Mouse (Mus musculus) splenic B cell, adult 2 months (primary cell): Measurements from ENCODE around the gene Hivep3.

ENCODE experiments used
- DNase-seq: peaks from one replicate; pipeline ENCODE4 v3.0.0-alpha.2; 2011; ENCODE audit warnings: low read depth, low spot score
- H3K27me3 ChIP-seq: 2 replicates; pipeline ENCODE4 v1.6.1; 2012; ENCODE audit warnings: mild to moderate bottlenecking, low read length, moderate library complexity, mixed read lengths; ENCODE audit not compliant: control insufficient read depth, poor library complexity, insufficient read depth, severe bottlenecking
- H3K36me3 ChIP-seq: 2 replicates; pipeline ENCODE4 v1.6.1; 2012; ENCODE audit warnings: mild to moderate bottlenecking, low read length, moderate library complexity, mixed read lengths; ENCODE audit not compliant: control insufficient read depth, poor library complexity, insufficient read depth, severe bottlenecking

Hivep3 gene

GRCm38 (mm10) chr4:119861001-119861400, 127.4 kb downstream of the Hivep3 start:
- Histone ChIP-seq H3K36me3 (no peaks in the 10 kb centered on the region), H3K27me3 (no peaks in the 10 kb centered on the region)
- DNase-seq = no peak

GRCm38 (mm10) chr4:119865827-119866455, 132.4 kb downstream of the Hivep3 start:
- H3K36me3 ChIP-seq = no peaks in the 10 kb centered on the region
- no peaks in the 10 kb centered on the region for H3K27me3 ChIP-seq
- DNase-seq = no peak

DNA sequence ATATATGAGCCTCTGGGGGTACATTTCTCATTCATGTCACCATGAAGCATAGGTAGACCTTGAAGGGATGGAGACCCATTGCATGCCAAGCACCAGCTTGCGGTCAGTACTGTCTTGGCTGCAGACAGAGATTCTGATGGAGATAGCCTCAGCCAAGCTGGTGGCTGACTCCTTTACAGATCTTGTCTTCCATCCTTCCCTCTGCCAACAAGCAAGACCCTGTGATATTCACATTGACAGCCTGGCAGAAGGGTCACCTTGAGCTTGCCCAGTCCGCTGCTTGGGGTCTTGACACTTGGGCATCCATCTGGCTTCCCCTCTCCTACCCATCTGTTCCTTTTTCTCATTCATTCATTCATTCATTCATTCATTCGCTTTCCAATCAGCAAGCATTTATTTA, 133.5 kb downstream of the Hivep3 start:
- no peak for DNase-seq
- H3K27me3 ChIP-seq = no peaks in the 10 kb centered on the region
- no peaks in the 10 kb centered on the region for H3K36me3 ChIP-seq

DNA sequence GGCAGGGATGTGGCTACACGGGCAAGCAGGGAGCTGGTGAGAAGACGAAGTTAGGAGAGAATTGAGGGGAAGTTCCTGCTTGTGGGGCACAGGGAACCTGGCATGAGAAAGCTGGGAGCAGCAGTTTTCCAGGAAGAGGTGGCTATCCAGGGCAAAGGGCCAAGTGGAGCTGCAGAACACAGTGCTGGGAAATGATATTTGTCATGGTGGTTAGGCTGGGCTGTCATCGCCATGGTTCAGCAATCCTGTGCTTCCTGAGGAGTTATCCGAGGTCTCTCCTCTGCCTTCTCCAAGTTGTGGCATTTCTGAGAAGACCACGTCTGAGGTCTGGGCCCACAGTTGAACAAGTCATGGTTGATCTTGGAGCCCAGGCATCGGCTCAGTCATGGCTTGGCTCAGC, 136.8 kb downstream of the Hivep3 start:
- no peaks in the 10 kb centered on the region for H3K27me3 ChIP-seq
- H3K36me3 ChIP-seq = no peaks in the 10 kb centered on the region
- no peak for DNase-seq

- H3K27me3 ChIP-seq = no peaks in the 10 kb centered on the region
- H3K36me3 ChIP-seq = no peaks in the 10 kb centered on the region
- no peak for DNase-seq
Measured at GRCm38 (mm10) chr4:119871441-119871840, 137.9 kb downstream of the Hivep3 start.

GRCm38 (mm10) chr4:119871861-119872582, 138.4 kb downstream of the Hivep3 start:
- no peak for DNase-seq
- Histone ChIP-seq H3K27me3 (no peaks in the 10 kb centered on the region), H3K36me3 (no peaks in the 10 kb centered on the region)

DNA sequence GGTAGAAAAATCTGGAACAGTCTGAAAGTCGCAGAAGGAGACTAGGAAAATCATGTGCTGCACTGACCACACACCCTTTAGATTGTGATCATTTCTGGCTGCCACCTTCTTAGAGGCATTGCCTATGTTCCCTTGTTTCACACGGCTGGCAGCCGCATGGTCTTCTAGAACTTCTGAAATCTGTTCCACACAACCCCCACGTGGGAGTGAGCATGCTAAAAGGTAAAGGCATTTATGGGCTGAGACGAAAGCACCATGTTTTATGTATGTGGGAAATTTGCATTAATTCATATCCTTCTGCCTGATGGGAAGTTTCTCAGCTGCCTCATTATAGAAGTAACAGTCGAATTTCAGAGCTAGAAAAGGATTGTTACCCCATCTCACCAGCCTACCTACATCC, 140.4 kb downstream of the Hivep3 start:
- no peak for DNase-seq
- H3K27me3 ChIP-seq = no peaks in the 10 kb centered on the region
- H3K36me3 ChIP-seq = no peaks in the 10 kb centered on the region

DNA sequence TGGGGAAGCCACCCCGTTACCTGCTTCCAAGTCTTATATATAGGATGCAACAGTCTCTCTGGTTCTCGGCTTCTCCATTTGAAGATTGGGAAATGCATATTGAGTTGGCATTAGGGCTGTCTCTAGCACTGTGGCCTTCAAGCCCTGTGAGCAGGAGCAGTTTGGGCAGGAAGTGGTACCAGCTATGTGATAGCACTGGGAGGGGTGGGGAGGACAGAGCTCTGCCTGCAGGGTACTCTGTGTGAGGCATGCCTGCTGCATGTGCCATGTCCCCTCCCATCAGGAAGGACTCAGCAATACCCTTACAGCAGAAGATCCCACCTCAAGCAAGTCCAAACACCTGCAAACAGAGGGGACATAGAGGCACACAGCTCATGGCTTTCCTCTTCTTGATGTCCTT, 142.0 kb downstream of the Hivep3 start:
- Histone ChIP-seq H3K36me3 (no peaks in the 10 kb centered on the region), H3K27me3 (no peaks in the 10 kb centered on the region)
- DNase-seq = no peak

GRCm38 (mm10) chr4:119876535-119877160, 143.1 kb downstream of the Hivep3 start:
- Histone ChIP-seq H3K36me3 (no peaks in the 10 kb centered on the region), H3K27me3 (no peaks in the 10 kb centered on the region)
- no peak for DNase-seq

DNA sequence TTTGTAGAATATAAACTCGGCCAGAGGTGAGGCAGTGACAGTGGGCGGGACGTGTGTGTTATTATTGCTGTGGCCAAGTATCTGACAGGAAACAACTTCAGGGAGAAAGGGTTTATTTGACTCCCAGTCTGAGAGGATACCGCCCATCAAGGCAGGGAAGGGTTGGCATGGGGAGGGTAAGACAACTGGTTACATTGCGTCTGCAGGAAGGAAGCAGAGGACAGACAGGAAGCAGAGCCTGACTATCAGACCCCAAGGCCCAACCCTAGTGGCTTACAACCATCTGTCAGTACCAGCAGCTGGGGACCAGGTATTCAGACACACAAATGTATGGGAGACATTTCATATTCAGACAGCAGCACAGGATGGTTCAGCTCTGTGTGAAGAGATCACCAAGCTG, 144.6 kb downstream of the Hivep3 start:
- no peak for DNase-seq
- no peaks in the 10 kb centered on the region for H3K36me3 ChIP-seq
- no peaks in the 10 kb centered on the region for H3K27me3 ChIP-seq

DNA sequence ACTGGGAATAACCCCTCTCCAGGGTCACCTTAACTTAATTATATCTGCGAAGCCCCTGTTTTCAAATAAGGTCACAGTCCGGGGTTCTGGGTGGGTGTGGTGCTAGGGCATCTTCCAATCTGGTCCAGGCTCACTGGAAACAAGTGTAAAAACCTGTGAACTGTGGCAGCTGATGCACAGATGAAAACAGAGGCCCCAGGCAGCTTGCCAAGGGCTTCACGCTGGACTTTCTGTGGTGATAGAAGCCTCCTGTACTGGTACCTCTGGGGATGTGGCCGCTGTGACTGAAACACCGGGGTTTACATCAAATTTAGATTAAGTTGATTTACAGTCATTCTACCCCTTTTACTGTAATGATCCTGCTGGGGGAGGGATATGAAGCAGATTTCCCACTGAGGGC, 146.1 kb downstream of the Hivep3 start:
- DNase-seq = no peak
- no peaks in the 10 kb centered on the region for H3K36me3 ChIP-seq

GRCm38 (mm10) chr4:119880270-119880669, 146.7 kb downstream of the Hivep3 start:
- no peaks in the 10 kb centered on the region for H3K27me3 ChIP-seq
- no peaks in the 10 kb centered on the region for H3K36me3 ChIP-seq
- no peak for DNase-seq

More for the DNA sequence above, 146.1 kb downstream of the Hivep3 start:
- no peaks in the 10 kb centered on the region for H3K27me3 ChIP-seq

DNA sequence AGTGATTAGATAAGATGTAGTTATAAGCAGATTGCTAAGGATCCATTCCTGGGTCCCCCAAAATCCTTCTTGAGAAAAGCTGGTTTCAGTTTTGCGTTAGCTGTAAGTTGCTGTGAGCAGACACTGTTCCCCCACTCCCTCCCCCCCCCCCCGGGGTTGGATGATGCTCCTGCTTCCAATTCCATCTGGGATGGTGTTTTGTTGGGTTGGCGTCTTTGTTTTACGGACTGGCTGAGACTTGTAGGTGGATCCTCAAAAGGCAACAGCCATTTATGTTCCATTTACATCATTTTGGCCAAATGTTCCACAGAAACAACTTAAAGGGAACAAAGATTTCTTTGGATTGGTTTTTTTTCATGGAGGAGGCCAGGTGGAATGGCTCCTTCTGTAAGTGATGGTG, 147.7 kb downstream of the Hivep3 start:
- Histone ChIP-seq H3K27me3 (no peaks in the 10 kb centered on the region), H3K36me3 (no peaks in the 10 kb centered on the region)
- no peak for DNase-seq

DNA sequence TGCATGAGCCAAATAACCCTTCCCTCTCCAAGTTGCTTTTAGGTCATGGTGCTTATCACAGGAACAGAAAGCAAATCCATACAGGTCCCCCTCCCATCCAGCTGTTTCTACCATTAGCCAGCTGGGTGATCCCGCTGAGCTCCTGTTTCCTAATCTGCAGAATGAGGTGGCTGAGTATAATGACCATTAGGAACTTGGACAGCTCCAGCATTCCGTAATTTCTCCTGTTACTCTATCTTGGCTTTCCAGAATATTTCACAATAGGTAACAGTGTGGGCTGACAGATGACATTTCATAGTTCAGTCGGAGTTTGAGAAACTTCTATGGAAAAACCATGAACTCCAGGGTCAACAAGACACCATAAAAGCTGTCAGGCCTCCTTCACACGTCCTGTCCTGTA, 148.8 kb downstream of the Hivep3 start:
- no peak for DNase-seq
- H3K36me3 ChIP-seq = no peaks in the 10 kb centered on the region
- no peaks in the 10 kb centered on the region for H3K27me3 ChIP-seq

DNA sequence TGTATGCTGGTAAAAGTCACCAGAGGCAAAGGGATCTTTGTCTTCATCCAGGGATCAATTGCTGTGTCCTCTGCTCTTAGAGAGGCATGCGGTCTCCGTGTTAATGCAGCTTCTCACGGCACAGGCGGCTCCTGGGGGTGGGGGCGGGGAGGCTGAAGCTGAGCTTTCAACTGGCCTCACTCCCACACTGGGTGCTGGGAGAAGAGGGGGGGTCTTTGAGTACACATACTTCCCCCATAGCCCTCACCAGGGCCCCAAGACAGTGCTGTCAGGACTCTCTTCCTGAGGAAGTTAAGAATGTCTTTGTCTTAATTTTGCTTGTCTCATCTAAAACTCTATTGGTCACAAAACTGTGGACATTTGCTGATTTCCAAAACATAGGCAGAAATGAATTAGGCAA, 149.2 kb downstream of the Hivep3 start:
- Histone ChIP-seq H3K27me3 (no peaks in the 10 kb centered on the region), H3K36me3 (no peaks in the 10 kb centered on the region)
- no peak for DNase-seq
